Mouse (Mus musculus) layer of hippocampus, adult 2 months (tissue): Measurements from ENCODE around the gene Tti1. TPM values are rescaled to one million over a fixed set of nuclear protein-coding genes. Genes with fewer than 3 reads are reported as not detected.

Experiments used
- DNase-seq, 2 experiments: peaks; one replicate each; pipeline ENCODE4 v3.0.0; 2022; ENCODE audit warnings: low spot score in 2 of 2
- H3K27ac ChIP-seq: fragments of 200-600 bp; 2 replicates; pipeline ENCODE4 v1.8.1; 2022
- H3K4me3 ChIP-seq: fragments of 200-600 bp; 2 replicates; pipeline ENCODE4 v1.8.1; 2022; ENCODE audit warnings: mild to moderate bottlenecking
- CTCF ChIP-seq: fragments of 200-600 bp; conservative IDR thresholded peaks from 2 replicates; pipeline ENCODE4 v1.8.1; 2022; ENCODE audit warnings: antibody characterized with exemption, mild to moderate bottlenecking, moderate library complexity
- long read RNA-seq, 2 experiments: library from polyadenylated mRNA; stranded (forward); transcript quantifications; one replicate each; pipeline ENCODE4 v2.0.0; 2021; ENCODE audit warnings: borderline mapping rate in 2 of 2
- total RNA-seq, 2 experiments: library from RNA; stranded (reverse); gene quantifications; 2 replicates each; pipeline ENCODE4 v1.2.3; 2021

The Tti1 gene
- total RNA-seq: 10 to 100 TPM; 21.1 to 23.6 TPM
- long read RNA-seq, experiment 1, transcript Tti1-201 (8 exons, 3,830 nt): major isoform, 16 of 22 reads
- long read RNA-seq, experiment 1, partial matches to known transcripts: 0 of 22 reads
- long read RNA-seq, experiment 1, other reads (novel, unspliced or antisense): 3 of 22 reads
- long read RNA-seq, experiment 2, transcript Tti1-201 (8 exons, 3,830 nt): major isoform, 20 of 29 reads
- long read RNA-seq, experiment 2, partial matches to known transcripts: 2 of 29 reads
- long read RNA-seq, experiment 2, other reads (novel, unspliced or antisense): 4 of 29 reads

DNA sequence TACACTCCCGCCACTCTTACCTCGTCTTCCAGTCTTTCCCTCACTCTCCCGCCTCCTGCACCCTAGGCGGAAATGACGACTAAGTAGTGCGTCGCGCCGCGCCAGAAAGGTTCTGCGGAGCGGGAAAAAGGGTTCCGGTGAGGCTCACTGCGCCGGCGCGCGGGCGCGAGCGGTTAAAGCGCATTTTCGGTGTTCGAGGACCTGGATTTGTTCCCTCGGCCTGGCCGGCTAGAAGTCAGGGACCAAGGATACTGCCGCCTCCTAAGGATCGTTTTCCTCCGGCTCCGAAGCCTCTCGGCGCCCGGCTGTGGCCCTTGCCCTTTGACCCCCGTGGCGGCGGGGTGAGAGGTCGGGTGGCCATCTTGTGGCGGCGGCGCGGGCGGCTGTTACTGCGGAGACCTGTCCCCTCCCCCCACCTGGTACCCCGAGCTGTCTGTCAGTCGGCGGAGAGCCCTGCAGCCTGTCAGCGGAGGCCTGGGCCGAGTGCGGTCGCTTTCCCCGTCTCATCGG is at the start of gene Tti1, which contains the start of gene Rprd1b:
TSS of gene Tti1 (minus strand) at position 80 of the 510 bp plus-strand sequence.
TSS of gene Rprd1b (plus strand) at position 144 of the 510 bp plus-strand sequence.
- DNase-seq: peak; percentile 92 to 95
- H3K27ac ChIP-seq: peak within 1 kb of the TSS; percentile 99
- TF ChIP-seq CTCF: no peak
- H3K4me3 ChIP-seq: peak within 1 kb of the TSS; percentile 98

DNA sequence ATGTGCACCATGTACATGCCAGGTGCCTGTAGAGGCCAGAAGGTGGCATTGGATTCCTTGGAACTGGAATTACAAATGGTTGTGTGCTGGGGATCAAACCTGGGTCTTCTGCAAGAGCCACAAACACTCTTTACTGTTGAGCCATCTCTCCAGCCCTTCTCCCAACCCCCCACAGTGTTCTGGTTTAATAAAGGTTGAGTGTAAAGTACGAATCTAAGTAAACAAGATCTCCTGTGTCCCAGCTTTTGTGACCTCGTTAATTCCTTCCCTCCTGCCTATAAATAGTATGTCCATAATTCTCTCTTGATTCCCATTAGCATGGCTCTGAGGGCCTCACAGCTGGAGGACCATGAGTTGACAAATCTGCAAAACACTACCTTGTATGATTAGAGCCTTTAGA is 49.7 kb upstream of the Tti1 start:
- TF ChIP-seq CTCF: no peak
- no peak for DNase-seq
- Histone ChIP-seq H3K4me3 (no peak overlapping the region), H3K27ac (no peak overlapping the region)

DNA sequence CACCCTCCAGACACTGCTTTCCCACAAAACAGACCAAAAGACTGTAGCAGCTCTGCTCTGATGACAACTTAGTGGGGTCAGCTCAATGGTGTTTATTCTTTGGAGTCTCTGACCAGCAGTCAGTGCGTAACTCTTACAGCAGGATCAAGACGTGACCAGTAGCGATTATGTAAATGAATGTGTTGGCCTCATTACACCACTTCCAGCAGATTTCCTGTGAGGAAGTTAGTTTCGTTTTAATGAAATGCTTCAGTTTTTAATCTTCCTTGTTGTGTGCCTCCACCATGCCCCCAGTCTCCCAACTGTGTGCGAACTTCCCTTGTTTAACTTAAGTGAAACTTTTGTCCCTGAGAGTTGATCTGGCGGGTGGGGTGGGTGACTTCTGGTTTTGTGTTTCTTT is 48.5 kb upstream of the Tti1 start:
- Histone ChIP-seq H3K27ac (no peak overlapping the region), H3K4me3 (no peak overlapping the region)
- no peak for TF ChIP-seq CTCF
- no peak for DNase-seq

DNA sequence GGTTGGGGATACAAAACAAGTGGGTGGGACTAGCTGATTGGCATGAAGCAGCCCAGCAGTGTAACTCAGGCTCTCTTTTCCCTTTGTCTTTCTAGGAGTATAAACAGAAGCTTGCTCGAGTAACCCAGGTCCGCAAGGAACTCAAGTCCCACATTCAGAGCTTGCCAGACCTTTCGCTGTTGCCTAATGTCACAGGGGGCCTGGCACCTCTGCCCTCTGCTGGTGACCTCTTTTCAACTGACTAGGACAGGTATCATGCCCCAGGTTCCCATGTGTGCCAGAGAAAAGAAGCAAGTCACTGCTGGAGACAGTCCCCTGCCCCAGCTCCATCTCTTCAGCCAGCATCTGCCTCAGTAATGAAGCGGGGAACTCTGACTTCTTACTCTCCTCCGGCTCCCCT is 46.6 kb upstream of the Tti1 start:
- no peak for TF ChIP-seq CTCF
- Histone ChIP-seq H3K27ac (no peak overlapping the region), H3K4me3 (no peak overlapping the region)
- DNase-seq: no peak

DNA sequence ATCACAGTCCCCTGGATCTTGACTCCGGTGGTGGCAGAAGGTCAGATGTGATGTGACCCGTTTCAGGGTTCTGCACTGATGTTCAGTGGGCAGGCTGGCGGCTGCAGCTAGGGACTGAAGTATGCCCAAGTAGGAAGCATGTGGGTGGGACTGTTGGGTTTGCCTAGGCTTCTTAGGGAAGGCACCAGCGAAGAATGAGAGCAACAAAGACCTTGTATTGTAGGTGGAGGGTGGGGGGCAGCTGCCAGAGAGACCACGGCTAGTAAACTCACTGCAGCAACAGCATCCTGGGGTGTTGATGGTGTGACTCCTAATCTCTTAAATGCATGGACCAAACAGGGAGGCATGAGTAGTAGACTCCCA is 43.4 kb upstream of the Tti1 start:
- no peak for TF ChIP-seq CTCF
- no peak overlapping the region for H3K4me3 ChIP-seq
- no peak overlapping the region for H3K27ac ChIP-seq
- DNase-seq: no peak

DNA sequence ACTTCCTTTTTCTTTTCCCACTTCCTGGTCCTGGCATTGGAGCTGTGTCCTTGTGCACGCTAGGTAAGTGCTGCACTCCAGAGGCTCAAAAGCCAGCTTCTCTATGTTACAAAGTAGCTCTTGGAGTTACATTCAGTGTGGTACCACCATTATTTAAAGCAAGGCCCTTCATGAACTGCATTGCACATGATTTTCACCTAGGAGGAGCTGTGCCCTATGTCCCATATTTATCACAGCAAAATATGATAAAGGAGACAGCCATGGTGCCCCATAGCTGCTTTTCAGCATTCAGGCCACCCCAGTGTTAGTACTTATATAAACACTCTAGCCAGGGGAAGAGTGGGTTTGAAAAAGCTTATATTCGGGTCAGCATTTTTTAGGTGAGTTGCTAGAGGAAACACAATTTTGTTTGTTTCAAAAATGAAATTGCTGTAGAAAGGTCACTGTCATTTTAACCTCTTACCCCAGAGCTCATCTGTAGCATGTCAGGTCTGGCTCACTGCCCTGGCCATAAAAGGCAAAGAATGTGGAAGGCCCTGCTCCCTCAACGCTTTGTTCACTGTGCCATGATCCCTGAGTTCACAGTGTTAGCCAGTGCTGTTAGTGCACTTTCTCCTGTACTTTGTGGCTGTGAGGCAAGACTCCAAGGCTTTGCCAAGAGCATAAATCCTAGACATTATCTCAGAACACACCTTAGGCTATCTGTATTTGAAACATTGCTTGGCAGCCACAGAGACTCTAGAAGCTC is 42.8 kb upstream of the Tti1 start:
- TF ChIP-seq CTCF: 0 out of 2 replicates have a peak, but pooled peaks have one; percentile 14
- H3K27ac ChIP-seq: no peak overlapping the region
- DNase-seq: no peak
- H3K4me3 ChIP-seq: no peak overlapping the region

DNA sequence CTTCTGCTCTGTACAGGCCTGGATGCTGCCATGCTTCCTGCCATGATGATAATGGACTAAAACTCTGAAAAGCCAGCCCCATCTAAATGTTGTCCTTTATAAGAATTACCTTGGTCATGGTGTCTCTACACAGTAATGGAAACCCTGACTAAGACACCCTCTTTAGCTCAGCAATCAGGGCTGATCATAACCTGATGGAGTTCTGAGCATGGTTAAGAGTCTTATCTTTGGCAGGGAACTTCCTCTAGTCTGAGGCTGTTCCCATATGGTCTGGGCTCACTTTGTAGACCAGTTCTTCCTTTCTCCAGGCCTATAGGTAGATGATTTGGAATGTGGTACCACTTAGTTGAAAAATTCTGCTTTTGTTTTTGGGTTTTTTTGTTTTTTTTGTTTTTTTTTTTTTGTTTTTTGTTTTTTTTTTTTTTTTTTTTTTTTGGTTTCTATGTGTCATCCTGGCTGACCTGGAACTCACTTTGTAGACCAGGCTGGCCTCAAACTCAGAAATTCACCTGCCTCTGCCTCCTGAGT is 40.3 kb upstream of the Tti1 start:
- no peak for DNase-seq
- TF ChIP-seq CTCF: no peak
- Histone ChIP-seq H3K27ac (no peak overlapping the region), H3K4me3 (no peak overlapping the region)

DNA sequence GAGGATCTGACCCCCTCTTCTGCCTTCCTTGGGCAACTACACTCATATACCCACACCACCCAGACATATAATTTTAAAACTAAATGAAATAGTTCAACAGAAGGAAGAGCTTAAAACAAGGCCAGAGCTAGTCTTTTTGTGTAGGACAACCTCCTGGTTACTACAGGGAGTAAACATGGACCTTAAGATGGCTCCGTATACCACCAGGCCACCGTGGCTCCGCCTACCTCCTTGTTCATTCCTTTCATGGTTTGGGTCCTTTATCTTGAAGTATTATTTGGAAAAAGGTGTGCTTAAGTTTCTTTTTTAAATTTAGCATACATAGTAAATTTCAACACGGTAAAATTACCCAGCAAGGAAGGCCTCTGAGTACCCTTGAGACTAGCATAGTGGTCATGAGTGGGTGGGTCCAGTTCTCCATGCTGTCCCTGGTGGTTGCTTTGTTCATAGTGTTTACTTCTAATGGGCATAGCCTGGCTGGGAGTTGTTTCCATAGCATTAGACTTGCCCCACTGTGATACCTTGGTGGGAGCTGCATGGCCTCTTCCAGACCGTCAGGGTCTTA is 39.1 kb upstream of the Tti1 start:
- DNase-seq: no peak
- Histone ChIP-seq H3K4me3 (no peak overlapping the region), H3K27ac (no peak overlapping the region)
- no peak for TF ChIP-seq CTCF

DNA sequence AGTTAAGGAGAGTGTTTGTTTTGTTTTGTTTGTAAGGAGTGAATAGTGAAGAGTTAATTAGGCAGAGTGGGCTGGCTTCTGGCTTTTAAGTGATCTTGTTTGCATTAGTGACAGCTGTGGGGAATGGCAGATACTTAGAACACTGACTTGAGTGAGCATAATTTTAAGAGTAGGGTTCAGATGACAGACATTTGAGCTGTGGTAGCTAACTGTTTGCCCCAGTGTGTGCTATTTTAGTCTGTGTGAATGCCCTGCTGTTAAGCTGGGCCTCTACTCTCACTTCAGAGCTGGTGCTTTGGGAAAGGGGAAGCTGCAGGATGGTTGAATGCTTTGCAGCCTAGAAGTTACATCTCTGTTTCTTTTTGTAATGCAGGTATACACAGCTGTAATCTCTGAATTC is 38.2 kb upstream of the Tti1 start:
- no peak for DNase-seq
- no peak overlapping the region for H3K27ac ChIP-seq
- no peak for TF ChIP-seq CTCF

DNA sequence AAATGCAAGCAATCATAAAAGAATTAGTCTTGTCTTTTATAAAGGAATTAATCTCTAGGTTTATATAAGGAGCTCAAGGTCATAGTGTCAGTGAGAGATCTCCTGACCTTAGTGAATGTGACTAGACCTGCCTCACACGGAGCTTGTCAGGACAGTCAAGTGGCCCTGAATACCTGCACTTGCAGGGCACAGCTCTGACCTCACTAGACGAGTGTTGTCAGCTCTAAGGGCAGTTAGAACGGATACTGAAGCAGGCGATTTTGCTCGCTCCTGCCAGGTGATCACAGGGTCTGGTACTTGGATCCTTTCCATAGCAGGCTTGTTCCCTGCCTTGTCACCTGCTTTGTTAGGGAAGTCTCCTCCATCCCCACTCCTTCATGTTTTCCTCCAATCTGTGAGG is 36.8 kb upstream of the Tti1 start:
- no peak overlapping the region for H3K4me3 ChIP-seq
- no peak overlapping the region for H3K27ac ChIP-seq
- no peak for DNase-seq
- no peak for TF ChIP-seq CTCF

More for the DNA sequence above, 38.2 kb upstream of the Tti1 start:
- H3K4me3 ChIP-seq: no peak overlapping the region

DNA sequence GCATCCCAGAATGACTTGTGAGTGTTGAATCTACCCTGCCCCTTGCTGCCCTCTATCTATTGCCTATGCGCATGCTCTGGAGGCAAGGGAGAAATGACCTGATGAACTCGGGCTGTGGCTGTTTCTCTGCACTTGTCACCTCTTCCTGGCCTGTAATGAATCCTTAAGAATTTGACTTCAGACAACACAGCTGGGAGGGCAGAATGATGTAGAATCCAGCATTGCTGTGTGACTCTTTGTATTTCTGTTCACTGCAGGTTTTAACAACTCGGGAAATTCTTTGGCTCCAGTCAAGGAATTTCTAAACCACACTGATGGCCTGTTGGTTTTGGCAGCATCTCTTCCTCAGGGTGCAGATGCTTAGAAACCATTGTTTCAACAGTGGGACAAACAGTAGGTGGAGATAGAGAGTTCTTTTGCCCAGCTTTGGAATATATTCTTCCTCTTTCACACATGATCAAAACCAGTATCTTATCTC is 36.4 kb upstream of the Tti1 start:
- TF ChIP-seq CTCF: peak; percentile 82
- H3K4me3 ChIP-seq: no peak overlapping the region
- no peak overlapping the region for H3K27ac ChIP-seq
- DNase-seq: peak; percentile 26 to 38

DNA sequence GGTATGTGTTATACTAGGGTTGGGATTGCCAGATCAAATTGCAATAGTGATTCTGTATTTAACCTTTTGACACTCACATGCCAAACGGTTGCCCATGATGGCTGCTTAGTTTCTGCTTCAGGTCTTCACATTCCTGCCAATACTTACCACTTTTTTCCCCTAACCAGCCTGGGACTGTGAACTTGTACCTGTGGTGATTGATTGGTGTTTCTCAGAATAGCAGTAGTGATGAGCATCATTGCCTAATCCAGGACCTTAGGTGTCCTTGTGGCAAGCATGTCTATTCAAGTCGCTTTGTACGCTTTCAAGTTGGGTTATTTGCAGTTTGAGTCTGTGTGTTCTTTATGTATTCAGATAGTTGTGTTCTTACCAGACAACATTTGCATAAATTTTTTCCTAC is 34.8 kb upstream of the Tti1 start:
- H3K27ac ChIP-seq: no peak overlapping the region
- TF ChIP-seq CTCF: no peak
- no peak overlapping the region for H3K4me3 ChIP-seq
- DNase-seq: no peak

DNA sequence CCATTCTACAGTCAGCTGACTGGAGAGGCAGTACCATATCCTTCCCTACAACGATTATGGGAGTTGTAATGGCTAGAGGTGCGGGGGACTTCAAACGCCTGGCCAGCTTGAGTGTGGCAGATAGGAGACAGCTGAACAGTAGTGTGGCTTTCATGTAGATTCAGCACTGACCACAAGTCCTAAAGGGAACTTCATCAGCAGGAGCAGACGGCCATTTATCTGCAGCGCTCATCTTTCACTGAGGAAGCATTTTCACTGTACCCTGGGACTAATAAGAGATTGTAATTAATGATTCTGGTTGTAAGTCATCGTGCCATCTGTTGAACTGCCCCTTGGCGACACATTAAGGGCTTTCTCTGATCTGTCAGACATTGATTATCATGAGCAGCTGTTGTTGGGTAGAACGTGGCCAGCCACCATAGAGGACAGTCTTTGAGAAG is 31.5 kb upstream of the Tti1 start:
- no peak for TF ChIP-seq CTCF
- no peak overlapping the region for H3K4me3 ChIP-seq
- no peak overlapping the region for H3K27ac ChIP-seq
- no peak for DNase-seq
